Mouse (Mus musculus) liver, embryonic 14.5 days (tissue): Measurements from ENCODE around the gene Tas1r2.

ENCODE experiments used
- CTCF ChIP-seq: IDR thresholded peaks from 2 replicates; pipeline ENCODE4 v1.5.1; 2016; ENCODE audit warnings: antibody characterized with exemption, low read depth, control low read depth
- EP300 ChIP-seq: IDR thresholded peaks from 2 replicates; pipeline ENCODE4 v1.6.1; 2016; ENCODE audit warnings: antibody characterized with exemption, low read depth

- no peak for TF ChIP-seq CTCF
- no peak for TF ChIP-seq EP300
These were observed 62.0 kb downstream of the Tas1r2 start for GRCm38 (mm10) chr4:139715241-139715932.
